Mouse (Mus musculus): ENCODE results near the gene Speer3. TPM values are rescaled to one million over a fixed set of nuclear protein-coding genes. Genes with fewer than 3 reads are reported as not detected.
"Not testable (repeated sequence)": the region's sequence is repeated elsewhere in the genome, so short reads cannot be mapped to it uniquely, and the experiment has no call there.

Speer3 gene
- polyA plus RNA-seq (2014; fragmentation: Nextera tagmentation; extraction: Ambion mirVana), result 0.22 TPM in 1 of 2 replicates, not detected in the other

DNA sequence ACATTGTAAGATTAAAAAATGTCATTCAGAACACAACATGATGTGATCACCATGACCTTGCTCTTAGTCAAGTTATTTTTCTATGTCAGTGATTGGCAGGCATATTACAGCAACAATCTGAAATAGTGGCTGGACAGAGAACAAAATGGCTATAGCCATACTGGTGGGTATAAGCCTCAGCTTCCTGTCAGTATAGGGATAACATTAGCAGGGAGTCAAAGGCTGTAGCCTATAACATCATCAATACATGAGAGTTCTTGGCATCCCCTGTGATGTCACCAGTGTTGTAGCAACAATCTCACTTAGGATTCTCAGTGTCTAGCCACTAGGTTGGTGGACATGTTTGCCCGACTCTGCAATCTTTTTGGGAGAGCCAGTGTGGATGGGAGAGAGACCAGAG lies at the start of gene Speer3:
TSS of gene Speer3 (plus strand) at position 301 of the 400 bp plus-strand sequence.
- Histone ChIP-seq H3K4me1 (ENCODE audit: control insufficient read depth, insufficient read depth, low read length) (no peaks in the 10 kb centered on the region), H3K27me3 (ENCODE audit: control insufficient read depth, insufficient read depth, low read length) (no peaks in the 10 kb centered on the region), H3K9ac (ENCODE audit: low read length) (no peak within 1 kb of the TSS), H3K9me3 (ENCODE audit: control insufficient read depth, low read length) (no peaks in the 10 kb centered on the region), H3K4me2 (no peak within 1 kb of the TSS), H3K4me3 (ENCODE audit: low read depth, low read length) (no peak within 1 kb of the TSS), H3K27ac (ENCODE audit: low read depth, low read length) (no peak within 1 kb of the TSS), H3K36me3 (ENCODE audit: control insufficient read depth, insufficient read depth, low read length) (no peaks in the 10 kb centered on the region)
- 84% methylated on average over 1 of the region's 1 CpGs for WGBS
- ATAC-seq (ENCODE audit: low FRiP score) (no peak), DNase-seq (ENCODE audit: low spot score, missing footprints) (no peak)

DNA sequence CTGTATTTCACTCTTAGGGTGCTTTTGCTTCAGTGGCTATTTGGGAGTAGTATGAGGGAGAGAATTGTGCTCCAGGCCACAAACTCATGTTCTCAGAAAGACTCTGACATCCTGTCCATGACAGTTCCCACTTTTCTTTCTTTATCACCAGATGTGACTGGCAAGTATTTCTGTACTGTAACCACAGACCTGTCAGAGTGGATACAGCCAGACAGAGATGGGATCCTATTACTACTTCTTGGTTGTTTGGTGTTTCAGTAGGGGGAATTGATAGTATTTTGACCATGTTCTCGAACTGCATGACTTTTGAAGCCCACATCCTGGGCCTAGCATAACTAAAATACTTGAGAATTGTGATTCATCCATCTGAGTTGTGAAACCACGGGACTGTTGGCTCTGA lies 19.1 kb downstream of the Speer3 start:
- H3K4me3 ChIP-seq (ENCODE audit: low read depth, low read length); DNase-seq (ENCODE audit: low spot score, missing footprints); H3K27ac ChIP-seq (ENCODE audit: low read depth, low read length); H3K9ac ChIP-seq (ENCODE audit: low read length); H3K4me1 ChIP-seq (ENCODE audit: control insufficient read depth, insufficient read depth, low read length); H3K4me2 ChIP-seq; ATAC-seq (ENCODE audit: low FRiP score); H3K9me3 ChIP-seq (ENCODE audit: control insufficient read depth, low read length); H3K27me3 ChIP-seq (ENCODE audit: control insufficient read depth, insufficient read depth, low read length); H3K36me3 ChIP-seq (ENCODE audit: control insufficient read depth, insufficient read depth, low read length): not testable (repeated sequence)
- 70% methylated on average over 2 of the region's 2 CpGs for WGBS

DNA sequence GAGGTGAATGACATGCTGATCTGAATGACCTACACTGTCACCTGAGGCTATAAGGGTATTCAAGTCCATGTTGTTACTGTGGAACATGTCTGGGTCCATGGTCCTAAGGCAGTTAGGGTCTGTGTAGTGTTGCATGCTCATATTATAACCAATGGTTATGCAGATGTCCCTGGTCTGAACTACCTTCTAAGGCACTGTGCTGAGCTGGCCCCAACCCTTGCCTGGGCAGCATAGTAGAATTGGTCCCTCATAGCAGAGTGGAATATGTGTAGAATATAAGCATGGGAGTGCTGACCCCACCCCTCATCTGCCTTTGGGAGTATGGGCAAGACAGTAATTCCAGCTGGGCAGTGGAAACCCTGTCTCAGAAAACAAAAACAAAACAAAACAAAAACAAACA lies 33.7 kb downstream of the Speer3 start:
- no peak overlapping the region for H3K27ac ChIP-seq (ENCODE audit: low read depth, low read length)
- no peak overlapping the region for H3K9ac ChIP-seq (ENCODE audit: low read length)
- no peaks in the 10 kb centered on the region for H3K27me3 ChIP-seq (ENCODE audit: control insufficient read depth, insufficient read depth, low read length)
- no peak overlapping the region for H3K4me3 ChIP-seq (ENCODE audit: low read depth, low read length)
- H3K36me3 ChIP-seq (ENCODE audit: control insufficient read depth, insufficient read depth, low read length), result no peaks in the 10 kb centered on the region
- no peaks in the 10 kb centered on the region for H3K9me3 ChIP-seq (ENCODE audit: control insufficient read depth, low read length)
- DNase-seq (ENCODE audit: low spot score, missing footprints), result no peak
- H3K4me2 ChIP-seq, result no peak overlapping the region
- no peaks in the 10 kb centered on the region for H3K4me1 ChIP-seq (ENCODE audit: control insufficient read depth, insufficient read depth, low read length)
- no peak for ATAC-seq (ENCODE audit: low FRiP score)

DNA sequence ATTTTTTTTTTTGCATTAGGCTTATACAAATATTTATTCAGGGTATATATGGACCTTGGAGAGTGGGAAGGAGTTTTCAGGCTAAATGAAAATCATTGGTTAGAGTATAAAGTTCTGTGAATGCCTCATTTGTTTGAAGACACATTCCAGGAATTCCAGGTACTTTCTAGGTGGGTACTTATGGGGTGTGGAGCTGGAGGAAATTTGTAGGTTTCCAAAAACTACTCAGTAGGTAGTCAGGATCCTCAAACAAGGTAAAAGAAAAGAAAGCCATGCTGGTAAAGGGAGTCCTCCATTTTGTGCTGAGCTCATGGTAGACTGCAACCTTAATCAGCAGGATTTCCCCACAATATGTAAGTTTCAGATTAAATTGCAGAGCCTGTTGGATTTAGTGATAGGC lies 35.3 kb downstream of the Speer3 start:
- Histone ChIP-seq H3K9ac (ENCODE audit: low read length) (no peak overlapping the region), H3K4me2 (no peak overlapping the region), H3K9me3 (ENCODE audit: control insufficient read depth, low read length) (no peaks in the 10 kb centered on the region), H3K4me1 (ENCODE audit: control insufficient read depth, insufficient read depth, low read length) (no peaks in the 10 kb centered on the region), H3K36me3 (ENCODE audit: control insufficient read depth, insufficient read depth, low read length) (no peaks in the 10 kb centered on the region), H3K27me3 (ENCODE audit: control insufficient read depth, insufficient read depth, low read length) (no peaks in the 10 kb centered on the region), H3K4me3 (ENCODE audit: low read depth, low read length) (no peak overlapping the region), H3K27ac (ENCODE audit: low read depth, low read length) (no peak overlapping the region)
- ATAC-seq (ENCODE audit: low FRiP score), result no peak
- DNase-seq (ENCODE audit: low spot score, missing footprints), result no peak

DNA sequence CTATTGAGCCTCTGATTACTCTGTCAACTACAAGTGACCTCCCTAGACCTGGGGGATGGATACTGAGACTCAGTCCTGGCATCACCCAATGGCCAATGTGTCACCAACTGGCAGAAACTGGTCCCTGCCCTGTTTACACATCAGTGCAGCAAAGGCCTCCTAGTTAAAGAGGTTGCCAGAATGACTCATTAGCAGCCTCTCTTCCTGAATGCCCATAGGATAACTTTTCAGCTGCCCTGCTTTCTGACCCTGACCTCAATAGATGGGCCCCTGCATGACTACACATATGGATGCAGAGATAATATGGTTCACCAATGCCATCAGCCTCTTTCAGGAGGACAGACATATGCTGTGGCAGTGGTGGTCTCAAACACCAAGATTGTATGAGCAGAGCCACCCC lies 52.9 kb downstream of the Speer3 start:
- H3K4me1 ChIP-seq (ENCODE audit: control insufficient read depth, insufficient read depth, low read length), result no peaks in the 10 kb centered on the region
- ATAC-seq (ENCODE audit: low FRiP score) (no peak), DNase-seq (ENCODE audit: low spot score, missing footprints) (no peak)
- no peak overlapping the region for H3K4me3 ChIP-seq (ENCODE audit: low read depth, low read length)
- H3K27ac ChIP-seq (ENCODE audit: low read depth, low read length), result no peak overlapping the region
- H3K4me2 ChIP-seq, result no peak overlapping the region
- H3K9ac ChIP-seq (ENCODE audit: low read length), result no peak overlapping the region
- H3K27me3 ChIP-seq (ENCODE audit: control insufficient read depth, insufficient read depth, low read length), result no peaks in the 10 kb centered on the region
- H3K9me3 ChIP-seq (ENCODE audit: control insufficient read depth, low read length), result no peaks in the 10 kb centered on the region
- H3K36me3 ChIP-seq (ENCODE audit: control insufficient read depth, insufficient read depth, low read length), result no peaks in the 10 kb centered on the region

Other genes starting within 250 kb of the Speer3 start
- 1.2 and 1.8 TPM in 2 replicates for gene Sema3e, start 233.7 kb downstream of the Speer3 start, polyA plus RNA-seq (2014; fragmentation: Nextera tagmentation; extraction: Ambion mirVana)